Mouse (Mus musculus) hindbrain, embryonic 11.5 days (tissue): ENCODE measurements at regions not wholly inside any gene's neighbourhood (a gene's known extent, or its start where the extent isn't known, plus 50 kb on each side); places are given as distances from the start of the nearest gene placed in this dataset.

Experiments
- ATAC-seq: fragments of 200-750 bp; cut with Nextera tagmentation; 2 replicates; pipeline ENCODE4 v1.8.0; 2017; ENCODE audit warnings: mild to moderate bottlenecking, moderate TSS enrichment, moderate library complexity; ENCODE audit not compliant: low FRiP score
- DNase-seq: peaks from one replicate; pipeline ENCODE4 v3.0.0-alpha.2; 2015; ENCODE audit warnings: low spot score
- H3K27ac ChIP-seq: fragments of 300-500 bp; sonication (generic); 2 replicates; pipeline ENCODE4 v1.5.1; 2014; ENCODE audit warnings: mild to moderate bottlenecking, low read depth, low read length
- H3K27me3 ChIP-seq: fragments of 300-500 bp; sonication (generic); 2 replicates; pipeline ENCODE4 v1.6.1; 2014; ENCODE audit warnings: mild to moderate bottlenecking, low read length, moderate library complexity, mixed read lengths; ENCODE audit not compliant: control insufficient read depth, insufficient read depth
- H3K36me3 ChIP-seq: fragments of 300-500 bp; sonication (generic); 2 replicates; pipeline ENCODE4 v1.6.1; 2014; ENCODE audit warnings: mild to moderate bottlenecking, low read length, moderate library complexity, mixed read lengths; ENCODE audit not compliant: control insufficient read depth, insufficient read depth
- H3K4me1 ChIP-seq: fragments of 300-500 bp; sonication (generic); replicated peaks from 2 replicates; pipeline ENCODE4 v1.6.1; 2014; ENCODE audit warnings: low read length, mixed read lengths; ENCODE audit not compliant: control insufficient read depth, insufficient read depth
- H3K4me2 ChIP-seq: fragments of 300-500 bp; sonication (generic); replicated peaks from 2 replicates; pipeline ENCODE4 v1.6.1; 2014; ENCODE audit warnings: mild to moderate bottlenecking, low read depth, low read length
- H3K4me3 ChIP-seq: fragments of 300-500 bp; sonication (generic); 2 replicates; pipeline ENCODE4 v1.5.1; 2014; ENCODE audit warnings: low read depth, low read length
- H3K9ac ChIP-seq: fragments of 300-500 bp; sonication (generic); 2 replicates; pipeline ENCODE4 v1.6.1; 2014; ENCODE audit warnings: low read depth, low read length
- H3K9me3 ChIP-seq: fragments of 300-500 bp; sonication (generic); 2 replicates; pipeline ENCODE4 v1.6.1; 2016; ENCODE audit warnings: low read length; ENCODE audit not compliant: control insufficient read depth
- WGBS: fragments of 180-500 bp; shearing (Covaris S2); extraction: QIAGEN DNeasy Blood & Tissue Kit; methylation state at CpG from one replicate; pipeline ENCODE4 v1.1.7; 2014; 5-methylcytosine and 5-hydroxymethylcytosine counted together

GRCm38 (mm10) chr13:44624716-44625115, 104.6 kb upstream of the Jarid2 start:
- 47% methylated on average over 13 of the region's 13 CpGs for WGBS
- Histone ChIP-seq H3K9me3 (no peaks in the 10 kb centered on the region), H3K9ac (no peak overlapping the region), H3K27ac (no peak overlapping the region), H3K4me1 (no peaks in the 10 kb centered on the region; the same call in 1 of the 2 replicates), H3K4me3 (no peak overlapping the region), H3K36me3 (no peaks in the 10 kb centered on the region), H3K27me3 (peaks cover 4% of the 10 kb centered on the region; the same call in 1 of the 2 replicates), H3K4me2 (no peak overlapping the region)
- DNase-seq (peak; percentile 31), ATAC-seq (no peak)

GRCm38 (mm10) chr13:44625792-44626191, 103.5 kb upstream of the Jarid2 start:
- Histone ChIP-seq H3K4me2 (no peak overlapping the region), H3K27me3 (peaks cover 4% of the 10 kb centered on the region; the same call in 1 of the 2 replicates), H3K4me3 (no peak overlapping the region), H3K9ac (no peak overlapping the region), H3K9me3 (no peaks in the 10 kb centered on the region), H3K4me1 (no peaks in the 10 kb centered on the region; the same call in 1 of the 2 replicates), H3K27ac (no peak overlapping the region), H3K36me3 (no peaks in the 10 kb centered on the region)
- ATAC-seq (no peak), DNase-seq (no peak)
- WGBS, result 63% methylated on average over 7 of the region's 7 CpGs

GRCm38 (mm10) chr13:44626806-44627205, 102.5 kb upstream of the Jarid2 start:
- Histone ChIP-seq H3K36me3 (no peaks in the 10 kb centered on the region), H3K9me3 (no peaks in the 10 kb centered on the region), H3K4me3 (no peak overlapping the region), H3K4me2 (no peak overlapping the region), H3K9ac (no peak overlapping the region), H3K4me1 (no peaks in the 10 kb centered on the region; the same call in 1 of the 2 replicates), H3K27me3 (peaks cover 4% of the 10 kb centered on the region; the same call in 1 of the 2 replicates), H3K27ac (no peak overlapping the region)
- DNase-seq (no peak), ATAC-seq (no peak)
- 53% methylated on average over 11 of the region's 11 CpGs for WGBS

- no peak for ATAC-seq
- H3K36me3 ChIP-seq, result no peaks in the 10 kb centered on the region
- 64% methylated on average over 6 of the region's 6 CpGs for WGBS
These were observed 99.2 kb upstream of the Jarid2 start for GRCm38 (mm10) chr13:44630061-44630460.

GRCm38 (mm10) chr13:44634616-44635015, 94.7 kb upstream of the Jarid2 start:
- H3K4me2 ChIP-seq, result peak overlapping the region; percentile 25
- H3K36me3 ChIP-seq, result no peaks in the 10 kb centered on the region
- ATAC-seq (no peak), DNase-seq (no peak)
- WGBS, result 6% methylated on average over 11 of the region's 11 CpGs
- peaks cover 3% of the 10 kb centered on the region; the same call in 1 of the 2 replicates for H3K4me1 ChIP-seq
- no peak overlapping the region for H3K4me3 ChIP-seq
- H3K9me3 ChIP-seq, result no peaks in the 10 kb centered on the region
- H3K9ac ChIP-seq, result no peak overlapping the region
- H3K27ac ChIP-seq, result no peak overlapping the region
- H3K27me3 ChIP-seq, result no peaks in the 10 kb centered on the region

More at GRCm38 (mm10) chr13:44630061-44630460, 99.2 kb upstream of the Jarid2 start:
- Histone ChIP-seq H3K4me3 (no peak overlapping the region), H3K4me1 (peaks cover 2% of the 10 kb centered on the region; the same call in 1 of the 2 replicates), H3K4me2 (no peak overlapping the region), H3K9ac (no peak overlapping the region), H3K27ac (no peak overlapping the region), H3K9me3 (no peaks in the 10 kb centered on the region), H3K27me3 (peaks cover 2% of the 10 kb centered on the region; the same call in 1 of the 2 replicates)
- no peak for DNase-seq

- Histone ChIP-seq H3K36me3 (no peaks in the 10 kb centered on the region), H3K4me3 (no peak overlapping the region), H3K9ac (no peak overlapping the region), H3K9me3 (no peaks in the 10 kb centered on the region), H3K27ac (no peak overlapping the region), H3K27me3 (no peaks in the 10 kb centered on the region), H3K4me2 (peak overlapping the region; percentile 25; the same call in 1 of the 2 replicates), H3K4me1 (peaks cover 3% of the 10 kb centered on the region; the same call in 1 of the 2 replicates)
- no peak for DNase-seq
- 5% methylated on average over 9 of the region's 12 CpGs for WGBS
- no peak for ATAC-seq
These were observed 93.9 kb upstream of the Jarid2 start for GRCm38 (mm10) chr13:44635221-44636007.

- ATAC-seq (no peak), DNase-seq (no peak)
- WGBS, result 11% methylated on average over 2 of the region's 2 CpGs
- Histone ChIP-seq H3K4me2 (no peak overlapping the region), H3K36me3 (no peaks in the 10 kb centered on the region), H3K4me3 (no peak overlapping the region), H3K4me1 (peaks cover 3% of the 10 kb centered on the region; the same call in 1 of the 2 replicates), H3K9me3 (no peaks in the 10 kb centered on the region), H3K27me3 (no peaks in the 10 kb centered on the region), H3K27ac (no peak overlapping the region), H3K9ac (no peak overlapping the region)
These were observed 93.3 kb upstream of the Jarid2 start for GRCm38 (mm10) chr13:44636008-44636335.

GRCm38 (mm10) chr13:44642361-44642760, 86.9 kb upstream of the Jarid2 start:
- no peaks in the 10 kb centered on the region for H3K9me3 ChIP-seq
- no peaks in the 10 kb centered on the region for H3K36me3 ChIP-seq
- DNase-seq, result no peak
- H3K4me1 ChIP-seq, result no peaks in the 10 kb centered on the region
- no peak overlapping the region for H3K4me3 ChIP-seq
- H3K9ac ChIP-seq, result no peak overlapping the region
- no peaks in the 10 kb centered on the region for H3K27me3 ChIP-seq
- no peak for ATAC-seq
- WGBS, result 90% methylated on average over 7 of the region's 7 CpGs
- H3K4me2 ChIP-seq, result no peak overlapping the region
- H3K27ac ChIP-seq, result no peak overlapping the region

- 32% methylated on average over 13 of the region's 13 CpGs for WGBS
These were observed 79.2 kb upstream of the Jarid2 start for GRCm38 (mm10) chr13:44650052-44650451.

More at GRCm38 (mm10) chr13:44650052-44650451, 79.2 kb upstream of the Jarid2 start:
- Histone ChIP-seq H3K36me3 (no peaks in the 10 kb centered on the region), H3K27me3 (no peaks in the 10 kb centered on the region; the same call in 1 of the 2 replicates), H3K4me3 (no peak overlapping the region), H3K27ac (no peak overlapping the region), H3K4me2 (no peak overlapping the region), H3K9me3 (no peaks in the 10 kb centered on the region), H3K4me1 (0 out of 2 replicates have a peak, but pooled peaks cover 5% of the 10 kb centered on the region), H3K9ac (no peak overlapping the region)
- DNase-seq (no peak), ATAC-seq (no peak)
